Mouse (Mus musculus): ENCODE measurements around the gene Zfp354b.

GRCm38 (mm10) chr11:50908136-50908535 is 23.3 kb downstream of the Zfp354b start:
- TF ChIP-seq GATA1 (IDR thresholded peaks at IDR 0.05; ENCODE audit: low read length), result no peak
- TF ChIP-seq TAL1 (IDR thresholded peaks at IDR 0.05; ENCODE audit: low read length), result no peak

All from erythroblast, embryonic 14.5 days (primary cell).